17 mouse cellular contexts compared by ENCODE assay signal in the genomic region with DNA sequence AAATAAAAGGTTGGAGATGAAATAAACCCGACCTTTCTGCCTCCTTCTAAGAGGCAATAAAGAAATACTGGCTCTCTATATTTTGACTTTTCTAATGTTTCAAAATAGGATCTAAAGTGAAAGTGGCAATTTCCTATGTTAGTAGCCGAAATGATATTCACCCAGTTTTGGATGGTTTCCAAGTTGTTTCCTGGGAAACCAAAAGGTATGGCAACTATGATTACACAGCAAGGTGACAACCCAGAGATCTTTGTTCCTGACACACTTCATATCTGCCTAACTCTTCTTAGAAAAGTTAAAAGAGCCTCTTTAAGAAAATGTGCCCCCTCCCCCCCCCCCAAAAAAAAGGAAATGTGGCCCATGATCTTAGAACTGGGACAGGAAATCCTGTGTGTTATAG. TPM values are rescaled to one million over a fixed set of nuclear protein-coding genes. Genes with fewer than 3 reads are reported as not detected.
DNase-seq lines count a peak whose midpoint lies in the region; ATAC-seq and TF ChIP-seq lines count a peak whose summit lies in the region.
"Had no signal": no experiment of that assay in that cellular context is flagged by ENCODE, and none has a peak within 500 bp of the region (broad histone marks: within the 10 kb centered on the region; RNA-seq: fewer than 3 reads in every experiment).

No protein-coding gene starts in this region.

- no peak overlapping the region for H3K4me2 ChIP-seq in forebrain, embryonic 14.5 days (ENCODE audit: low read length)
- 0 out of 2 replicates have a peak overlapping the region, but pooled peaks have one; percentile 13 for H3K4me2 ChIP-seq in liver, embryonic 16.5 days (ENCODE audit: low read depth, low read length)
- peak overlapping the region; percentile 35 for H3K4me2 ChIP-seq in intestine, postnatal 0 days (replicated peaks; ENCODE audit: low read depth)
- H3K4me2 ChIP-seq: embryonic facial prominence, embryonic 13.5 days; heart, embryonic 13.5 days; neural tube, embryonic 13.5 days had no signal

- no peaks in the 10 kb centered on the region for H3K9me3 ChIP-seq in forebrain, embryonic 14.5 days (replicated peaks; ENCODE audit: control insufficient read depth, low read length)
- H3K9me3 ChIP-seq in forebrain, embryonic 10.5 days: no peaks in the 10 kb centered on the region
- no peaks in the 10 kb centered on the region for H3K9me3 ChIP-seq in liver, embryonic 16.5 days (replicated peaks; ENCODE audit: control insufficient read depth, low read length)
- no peaks in the 10 kb centered on the region for H3K9me3 ChIP-seq in intestine, postnatal 0 days (ENCODE audit: control insufficient read depth)
- H3K9me3 ChIP-seq: embryonic facial prominence, embryonic 13.5 days; heart, embryonic 13.5 days; megakaryocyte, embryonic 14.5 days; neural tube, embryonic 13.5 days had no signal

- H3K4me3 ChIP-seq in forebrain, embryonic 14.5 days (ENCODE audit: low read depth, low read length): no peak overlapping the region
- H3K4me3 ChIP-seq in forebrain, embryonic 10.5 days: no peak overlapping the region
- no peak overlapping the region for H3K4me3 ChIP-seq in liver, embryonic 16.5 days (ENCODE audit: low read depth, low read length)
- H3K4me3 ChIP-seq in intestine, postnatal 0 days (ENCODE audit: low read depth, low read length): no peak overlapping the region
- H3K4me3 ChIP-seq: embryonic facial prominence, embryonic 13.5 days; heart, embryonic 13.5 days; megakaryocyte, embryonic 14.5 days; neural tube, embryonic 13.5 days had no signal

- no peak for ATAC-seq in forebrain, embryonic 14.5 days
- ATAC-seq in liver, embryonic 16.5 days (ENCODE audit: low read depth): no peak
- no peak for ATAC-seq in intestine, postnatal 0 days
- ATAC-seq: CD4-positive, CD25-positive, alpha-beta regulatory T cell, adult 4 months had no signal

- H3K36me3 ChIP-seq in forebrain, embryonic 14.5 days (ENCODE audit: control insufficient read depth, insufficient read depth, low read length): no peaks in the 10 kb centered on the region
- no peaks in the 10 kb centered on the region for H3K36me3 ChIP-seq in forebrain, embryonic 10.5 days (replicated peaks)
- H3K36me3 ChIP-seq in liver, embryonic 16.5 days (ENCODE audit: control insufficient read depth, insufficient read depth): no peaks in the 10 kb centered on the region
- H3K36me3 ChIP-seq in intestine, postnatal 0 days (ENCODE audit: control insufficient read depth, insufficient read depth): no peaks in the 10 kb centered on the region
- H3K36me3 ChIP-seq: embryonic facial prominence, embryonic 13.5 days; heart, embryonic 13.5 days; neural tube, embryonic 13.5 days had no signal

- peak; percentile 23 for DNase-seq in forebrain, embryonic 14.5 days (ENCODE audit: low spot score)
- no peak for DNase-seq in forebrain, embryonic 10.5 days (ENCODE audit: extremely low spot score, low spot score)
- no peak for DNase-seq in liver
- DNase-seq in brain, adult 2 months (ENCODE audit: low read depth, low spot score): peak; percentile 16
- DNase-seq in adrenal gland, postnatal 4 days (ENCODE audit: low spot score in 2 of 2): no peak
- no peak for DNase-seq in kidney, adult 18-20 months
- DNase-seq: cerebellum, adult 8-10 months; layer of hippocampus, postnatal 36 days; right cerebral cortex, postnatal 14 days; thymus, postnatal 25 days had no signal

- no peak for TF ChIP-seq CTCF in intestine, postnatal 0 days (IDR thresholded peaks at IDR 0.05; ENCODE audit: low read depth)

- H3K27ac ChIP-seq in forebrain, embryonic 14.5 days (ENCODE audit: low read depth, low read length): no peak overlapping the region
- H3K27ac ChIP-seq in forebrain, embryonic 10.5 days: no peak overlapping the region
- peak overlapping the region; percentile 61 for H3K27ac ChIP-seq in liver, embryonic 16.5 days (ENCODE audit: low read length)
- H3K27ac ChIP-seq in intestine, postnatal 0 days (ENCODE audit: low read depth, low read length): no peak overlapping the region; the same call in 1 of the 2 replicates
- H3K27ac ChIP-seq: embryonic facial prominence, embryonic 13.5 days; heart, embryonic 13.5 days; neural tube, embryonic 13.5 days had no signal

- no peaks in the 10 kb centered on the region for H3K27me3 ChIP-seq in forebrain, embryonic 14.5 days (replicated peaks; ENCODE audit: control insufficient read depth, insufficient read depth, low read length)
- no peaks in the 10 kb centered on the region for H3K27me3 ChIP-seq in forebrain, embryonic 10.5 days (ENCODE audit: poor library complexity, severe bottlenecking)
- no peaks in the 10 kb centered on the region for H3K27me3 ChIP-seq in liver, embryonic 16.5 days (ENCODE audit: control insufficient read depth, insufficient read depth, low read depth, low read length)
- no peaks in the 10 kb centered on the region for H3K27me3 ChIP-seq in intestine, postnatal 0 days (replicated peaks; ENCODE audit: control insufficient read depth, insufficient read depth, low read length)
- H3K27me3 ChIP-seq: embryonic facial prominence, embryonic 13.5 days; heart, embryonic 13.5 days; megakaryocyte, embryonic 14.5 days; neural tube, embryonic 13.5 days had no signal

- 44% methylated on average over 2 of the region's 2 CpGs for WGBS in forebrain, embryonic 14.5 days
- WGBS in forebrain, embryonic 10.5 days: 80% methylated on average over 2 of the region's 2 CpGs
- 41% methylated on average over 2 of the region's 2 CpGs for WGBS in liver, embryonic 16.5 days (ENCODE audit: insufficient replicate concordance)
- 23% methylated on average over 2 of the region's 2 CpGs for WGBS in intestine, postnatal 0 days

- H3K9ac ChIP-seq in forebrain, embryonic 14.5 days (ENCODE audit: low read length): no peak overlapping the region
- no peak overlapping the region for H3K9ac ChIP-seq in liver, embryonic 16.5 days (ENCODE audit: low read depth, low read length)
- no peak overlapping the region for H3K9ac ChIP-seq in intestine, postnatal 0 days (ENCODE audit: low read depth, low read length)
- H3K9ac ChIP-seq: embryonic facial prominence, embryonic 13.5 days; heart, embryonic 13.5 days; neural tube, embryonic 13.5 days had no signal

- no peaks in the 10 kb centered on the region for H3K4me1 ChIP-seq in forebrain, embryonic 14.5 days (ENCODE audit: control insufficient read depth, insufficient read depth, low read length)
- H3K4me1 ChIP-seq in forebrain, embryonic 10.5 days: no peaks in the 10 kb centered on the region
- H3K4me1 ChIP-seq in liver, embryonic 16.5 days (ENCODE audit: control insufficient read depth, low read depth, low read length): peaks cover 5% of the 10 kb centered on the region
- no peaks in the 10 kb centered on the region for H3K4me1 ChIP-seq in intestine, postnatal 0 days (replicated peaks; ENCODE audit: control insufficient read depth, insufficient read depth, low read length)
- H3K4me1 ChIP-seq: embryonic facial prominence, embryonic 13.5 days; neural tube, embryonic 13.5 days had no signal

RNA-seq across cellular contexts. Expression of gene Cd36, which starts 58.1 kb away (rescaled TPM):
- polyA plus RNA-seq in forebrain, embryonic 14.5 days (2014; fragmentation: Nextera tagmentation; extraction: Ambion mirVana): 1.5 and 2.2 TPM in 2 replicates
- polyA plus RNA-seq in forebrain, embryonic 10.5 days (2016; fragmentation: Nextera tagmentation; extraction: Ambion mirVana): 0.26 and 0.31 TPM in 2 replicates
- 36.8 and 40.2 TPM in 2 replicates for polyA plus RNA-seq in liver, embryonic 16.5 days (2015; fragmentation: Nextera tagmentation; extraction: Ambion mirVana)
- polyA plus RNA-seq in intestine, postnatal 0 days (2015; fragmentation: Nextera tagmentation; extraction: Ambion mirVana): 178 and 199 TPM in 2 replicates
- total RNA-seq in adrenal gland, postnatal 4 days (2021): 100 to 1,000 TPM; 270 to 347 TPM

Comparison
In these comparisons a context has a peak if more than half of its experiments do, and no peak if none do; other contexts are left out.
1. DNase-seq: peak in forebrain, embryonic 14.5 days (single experiment) and brain, adult 2 months (single experiment); none in forebrain, embryonic 10.5 days (single experiment), liver (single experiment), adrenal gland, postnatal 4 days (0 of 2) and kidney, adult 18-20 months (single experiment).
2. RNA of gene Cd36, which starts 58.1 kb away (polyA plus RNA-seq): 178 to 199 TPM in intestine, postnatal 0 days and 36.8 to 40.2 TPM in liver, embryonic 16.5 days; 1.5 to 2.2 TPM in forebrain, embryonic 14.5 days and 0.26 to 0.31 TPM in forebrain, embryonic 10.5 days; every median in the first group is over 10 times any median in the second.